Mouse (Mus musculus) CH12.LX (cell line): Measurements from ENCODE around the gene Sgca. TPM values are rescaled to one million over a fixed set of nuclear protein-coding genes. Genes with fewer than 3 reads are reported as not detected.

ENCODE experiments used
- DNase-seq: peaks from one replicate; pipeline ENCODE4 v3.0.0-alpha.2; 2013; ENCODE audit errors: extremely low read depth
- H3K27ac ChIP-seq: 2 replicates; pipeline ENCODE4 v1.5.1; 2012; ENCODE audit warnings: low read depth, mild to moderate bottlenecking, control low read depth, moderate library complexity; ENCODE audit not compliant: insufficient read depth
- H3K27me3 ChIP-seq: replicated peaks from 2 replicates; pipeline ENCODE3; 2012; ENCODE audit warnings: inconsistent platforms
- H3K36me3 ChIP-seq, 2 experiments: replicated peaks in 1 of 2; 2 replicates each; pipeline versions ENCODE3 to v1.6.1; 2012; ENCODE audit warnings: inconsistent platforms in 1 of 2, low read length in 1 of 2, mild to moderate bottlenecking in 1 of 2, mixed read lengths in 1 of 2, moderate library complexity in 1 of 2; ENCODE audit not compliant: control insufficient read depth in 1 of 2, insufficient read depth in 1 of 2
- H3K4me1 ChIP-seq, 2 experiments: 2 replicates each; pipeline ENCODE4 v1.6.1; 2012; ENCODE audit warnings: inconsistent platforms in 1 of 2, moderate library complexity in 1 of 2; ENCODE audit not compliant: insufficient read depth in 2 of 2, control insufficient read depth in 1 of 2
- H3K4me2 ChIP-seq: 2 replicates; pipeline ENCODE4 v1.6.1; 2012; ENCODE audit warnings: low read depth, mild to moderate bottlenecking, control low read depth; ENCODE audit not compliant: poor library complexity, insufficient read depth, severe bottlenecking
- H3K4me3 ChIP-seq, 3 experiments: fragments of 150-350 bp in 1 of 3; sonication (generic) in 1 of 3; replicated peaks in 1 of 3; 2 replicates each; pipeline versions ENCODE3 to v1.5.1; 2011 to 2012; ENCODE audit warnings: low read depth in 2 of 3, low read length in 2 of 3, mild to moderate bottlenecking in 2 of 3, moderate library complexity in 2 of 3, control low read depth in 1 of 3, improper control_type of control experiment in 1 of 3, inconsistent platforms in 1 of 3, mixed read lengths in 1 of 3; ENCODE audit not compliant: poor library complexity in 1 of 3
- H3K79me2 ChIP-seq: replicated peaks from 2 replicates; pipeline ENCODE4 v1.6.1; 2012; ENCODE audit warnings: mild to moderate bottlenecking, moderate library complexity; ENCODE audit not compliant: control insufficient read depth, poor library complexity, insufficient read depth, severe bottlenecking; ENCODE audit errors: extremely low read depth
- H3K9ac ChIP-seq: 2 replicates; pipeline ENCODE4 v1.6.1; 2012; ENCODE audit warnings: low read depth, mild to moderate bottlenecking, control low read depth, moderate library complexity; ENCODE audit not compliant: insufficient read depth
- H3K9me3 ChIP-seq: replicated peaks from 2 replicates; pipeline ENCODE3; 2012; ENCODE audit warnings: low read length, inconsistent platforms, mixed read lengths
- BHLHE40 ChIP-seq: IDR thresholded peaks from 2 replicates; pipeline ENCODE4 v1.6.1; 2011; ENCODE audit warnings: mild to moderate bottlenecking, low read depth, low read length, improper control_type of control experiment
- ELF1 ChIP-seq: IDR thresholded peaks from 2 replicates; pipeline ENCODE4 v1.6.1; 2014; ENCODE audit warnings: low read depth, mild to moderate bottlenecking, inconsistent platforms, low read length, improper control_type of control experiment
- HCFC1 ChIP-seq: IDR thresholded peaks from 2 replicates; pipeline ENCODE4 v1.6.1; 2012; ENCODE audit warnings: low read depth, mild to moderate bottlenecking, inconsistent platforms, low read length, improper control_type of control experiment
- IRF4 ChIP-seq: IDR thresholded peaks from 2 replicates; pipeline ENCODE4 v1.6.1; 2014; ENCODE audit warnings: low read depth, mild to moderate bottlenecking, inconsistent platforms, low read length, improper control_type of control experiment
- MAX ChIP-seq: IDR thresholded peaks from 2 replicates; pipeline ENCODE4 v1.6.1; 2011; ENCODE audit warnings: low read length, improper control_type of control experiment
- MAZ ChIP-seq: IDR thresholded peaks from 2 replicates; pipeline ENCODE4 v1.6.1; 2012; ENCODE audit warnings: low read depth, mild to moderate bottlenecking, inconsistent platforms, low read length, improper control_type of control experiment, moderate library complexity
- NELFE ChIP-seq: IDR thresholded peaks from 2 replicates; pipeline ENCODE4 v1.6.1; 2011; ENCODE audit warnings: low read depth, low read length, improper control_type of control experiment
- NRF1 ChIP-seq: IDR thresholded peaks from 2 replicates; pipeline ENCODE4 v1.6.1; 2014; ENCODE audit warnings: low read depth, mild to moderate bottlenecking, inconsistent platforms, low read length, improper control_type of control experiment, moderate library complexity
- PAX5 ChIP-seq: IDR thresholded peaks from 2 replicates; pipeline ENCODE4 v1.6.1; 2012; ENCODE audit warnings: low read length, inconsistent platforms, mixed read lengths
- RAD21 ChIP-seq: IDR thresholded peaks from 2 replicates; pipeline ENCODE4 v1.6.1; 2011; ENCODE audit warnings: low read depth, mild to moderate bottlenecking, low read length, improper control_type of control experiment, moderate library complexity
- RCOR1 ChIP-seq: conservative IDR thresholded peaks from 2 replicates; pipeline ENCODE4 v1.6.1; 2012; ENCODE audit warnings: low read depth, mild to moderate bottlenecking, inconsistent platforms, low read length, improper control_type of control experiment
- SMC3 ChIP-seq: IDR thresholded peaks from 2 replicates; pipeline ENCODE4 v1.6.1; 2011; ENCODE audit warnings: low read depth, low read length, improper control_type of control experiment
- TBP ChIP-seq: conservative IDR thresholded peaks from 2 replicates; pipeline ENCODE4 v1.6.1; 2011; ENCODE audit warnings: low read depth, low read length, improper control_type of control experiment
- UBTF ChIP-seq: IDR thresholded peaks from 2 replicates; pipeline ENCODE4 v1.6.1; 2012; ENCODE audit warnings: low read depth, mild to moderate bottlenecking, inconsistent platforms, low read length, improper control_type of control experiment, moderate library complexity
- USF1 ChIP-seq: IDR thresholded peaks from 2 replicates; pipeline ENCODE4 v1.6.1; 2014; ENCODE audit warnings: low read depth, mild to moderate bottlenecking, inconsistent platforms, low read length, improper control_type of control experiment
- USF2 ChIP-seq: conservative IDR thresholded peaks from 2 replicates; pipeline ENCODE4 v1.6.1; 2011; ENCODE audit warnings: low read depth, low read length, improper control_type of control experiment
- ZMIZ1 ChIP-seq: IDR thresholded peaks from 2 replicates; pipeline ENCODE4 v1.6.1; 2012; ENCODE audit warnings: low read depth, mild to moderate bottlenecking, inconsistent platforms, low read length, improper control_type of control experiment
- ZNF384 ChIP-seq: IDR thresholded peaks from 2 replicates; pipeline ENCODE4 v1.6.1; 2012; ENCODE audit warnings: low read depth, low read length, improper control_type of control experiment, inconsistent platforms
- dilution Hi-C: fragments of 300-500 bp; cut with MboI; formaldehyde crosslinking; loops from 2 replicates; pipeline ENCODE4 v1.14.3; 2020; ENCODE audit warnings: low sequenced_read_pairs; ENCODE audit not compliant: extremely low pct_unique_long_range_greater_than_20kb, extremely low pct_ligation_motif_present
- in situ Hi-C: fragments of 300-500 bp; cut with MboI; formaldehyde crosslinking; loops from 3 replicates; pipeline ENCODE4 v1.14.3; 2019; ENCODE audit warnings: low sequenced_read_pairs, low pct_ligation_motif_present, low pct_unique_long_range_greater_than_20kb, mixed read lengths
- polyA plus RNA-seq: library from polyadenylated mRNA; unstranded; fragments of >175 nt; gene quantifications from 2 replicates; pipeline ENCODE4 v1.2.1, GENCODE M21; 2012; ENCODE audit warnings: low read depth; ENCODE audit not compliant: insufficient read length
- total RNA-seq, 2 experiments: library from RNA; depleted of rRNA; stranded (reverse); fragments of 300-350 nt in 1 of 2; fragments of >200 nt in 1 of 2; gene quantifications; 2 replicates each; pipeline ENCODE4 v1.2.3; 2012 to 2014

Sgca gene
- total and polyA plus RNA-seq, 3 experiments: 0.08 to 0.39 TPM; not detected in 1

GRCm38 (mm10) chr11:94989562-94990017, 13.5 kb upstream of the Sgca start (continued):
- TF ChIP-seq USF2 (0 out of 2 replicates have a peak, but pooled peaks have one; percentile 9), RAD21 (no peak), ZMIZ1 (no peak), NRF1 (peak; percentile 61; the same call in 1 of the 2 replicates), SMC3 (no peak), ZNF384 (no peak), BHLHE40 (peak; percentile 98), UBTF (0 out of 2 replicates have a peak, but pooled peaks have one; percentile 68), PAX5 (no peak), TBP (peak; percentile 83), USF1 (no peak), MAX (peak; percentile 32; the same call in 1 of the 2 replicates), ELF1 (peak; percentile 97)

- in situ Hi-C loops: no loop called here
- TF ChIP-seq HCFC1 (no peak), RCOR1 (0 out of 2 replicates have a peak, but pooled peaks have one; percentile 16)
- no peak for DNase-seq
- H3K27me3 ChIP-seq: peaks cover 16% of the 10 kb centered on the region
- peaks cover 0 to 6% of the 10 kb centered on the region in 2 experiments for H3K36me3 ChIP-seq
- peak overlapping the region; percentile 54 to 65 (median 58) for H3K4me3 ChIP-seq
- H3K4me2 ChIP-seq: peak overlapping the region; percentile 92
- H3K4me1 ChIP-seq: peaks cover 23 to 45% of the 10 kb centered on the region in 2 experiments
- H3K9me3 ChIP-seq: no peaks in the 10 kb centered on the region
- dilution Hi-C loops: no loop called here
- no peak overlapping the region for H3K27ac ChIP-seq
- H3K79me2 ChIP-seq: no peaks in the 10 kb centered on the region
- H3K9ac ChIP-seq: peak overlapping the region; percentile 57
Measured at GRCm38 (mm10) chr11:94988780-94989561, 12.8 kb upstream of the Sgca start.

- dilution Hi-C loops: no loop called here
- Histone ChIP-seq H3K79me2 (no peaks in the 10 kb centered on the region), H3K27me3 (peaks cover 24% of the 10 kb centered on the region), H3K4me1 (peaks cover 12 to 34% of the 10 kb centered on the region in 2 experiments), H3K9me3 (no peaks in the 10 kb centered on the region), H3K27ac (no peak overlapping the region), H3K36me3 (peaks cover 0 to 3% of the 10 kb centered on the region in 2 experiments), H3K9ac (no peak overlapping the region), H3K4me2 (no peak overlapping the region), H3K4me3 (no peak overlapping the region)
- in situ Hi-C loops: no loop called here
- no peak for TF ChIP-seq IRF4
- no peak for TF ChIP-seq NRF1
- TF ChIP-seq MAZ: no peak
- no peak for TF ChIP-seq NELFE
- DNase-seq: no peak
Measured at GRCm38 (mm10) chr11:94987851-94988250, 11.7 kb upstream of the Sgca start.
